Mouse (Mus musculus): ENCODE data around the gene Ecpas.

DNA sequence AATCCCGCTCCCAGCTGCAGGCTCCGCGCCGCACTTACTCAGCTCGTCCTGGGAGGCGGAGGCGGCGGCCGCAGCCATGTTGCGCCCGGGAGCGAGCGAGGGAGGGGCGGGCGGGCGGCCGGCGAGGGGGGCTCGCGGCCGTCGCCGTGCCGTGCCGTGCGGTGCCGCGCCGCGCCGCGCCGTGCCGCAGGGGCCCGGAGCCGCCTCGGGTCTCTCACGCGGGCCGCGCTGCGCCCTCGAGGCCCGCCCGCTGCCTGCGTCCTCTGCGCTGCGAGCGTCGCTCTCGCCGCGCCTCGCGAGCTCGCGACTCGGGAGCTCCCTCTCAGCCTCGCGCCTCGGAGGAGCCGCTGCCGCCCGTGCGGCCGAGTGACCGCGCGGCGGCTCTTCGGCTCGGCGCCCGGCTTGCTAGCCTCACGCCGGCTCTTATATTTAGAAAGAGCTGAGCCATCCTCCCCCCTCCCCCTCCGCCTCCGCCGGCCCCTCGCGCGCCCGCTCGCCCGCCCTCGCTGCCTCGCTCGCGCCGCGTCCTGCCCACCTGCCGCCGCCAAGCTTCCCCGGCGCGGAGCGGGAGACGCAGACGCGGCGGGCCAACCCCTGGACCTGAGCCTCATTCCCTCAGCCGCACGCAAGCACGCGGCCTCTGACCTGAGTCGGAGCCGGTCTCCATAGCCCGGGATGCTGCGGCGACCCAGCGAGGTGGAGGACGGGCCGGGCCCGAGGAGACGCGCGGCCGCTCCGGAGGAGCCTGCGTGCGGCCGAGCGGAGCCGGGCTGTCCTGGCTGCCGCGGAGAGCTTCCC, 519 bp downstream of the Ecpas start:
- TF ChIP-seq EP300 (optimal IDR thresholded peaks at IDR 0.05) (no peak), CTCF (IDR thresholded peaks at IDR 0.05; ENCODE audit: low read depth) (no peak)

Measured in stomach, postnatal 0 days (tissue).